Comparison of ENCODE assay signal across 7 mouse cellular contexts in the genomic region with DNA sequence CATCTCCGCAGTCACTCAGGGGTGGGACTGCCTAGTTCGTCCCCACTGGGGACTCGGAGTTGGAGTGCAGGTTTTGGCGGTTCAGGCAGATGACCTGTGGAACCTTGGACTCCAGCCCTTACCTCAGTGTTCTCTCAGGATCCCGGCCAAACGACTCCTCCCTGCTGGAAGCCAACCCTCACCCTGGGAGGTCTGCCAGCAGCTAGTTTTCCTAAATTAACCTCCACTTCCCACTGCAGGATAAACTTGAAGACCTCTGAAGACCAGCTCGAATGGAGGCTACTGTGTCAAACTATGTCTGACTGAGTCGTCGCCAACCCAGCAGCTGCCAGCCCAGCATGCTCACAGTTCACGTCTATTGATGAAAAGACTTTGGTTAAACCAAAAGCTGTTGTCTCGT.
DNase-seq lines count a peak whose midpoint lies in the region; ATAC-seq and TF ChIP-seq lines count a peak whose summit lies in the region.

No protein-coding gene starts in this region.

- no peak overlapping the region for H3K9ac ChIP-seq in heart, embryonic 16.5 days (ENCODE audit: low read length)

- no peak; the same call in 1 of the 2 replicates for ATAC-seq in heart, embryonic 16.5 days (replicated peaks; ENCODE audit: extremely low read depth, insufficient read depth, low FRiP score)

- no peak overlapping the region for H3K27ac ChIP-seq in heart, embryonic 16.5 days (ENCODE audit: low read length)
- H3K27ac ChIP-seq in left cerebral cortex, adult 2 months: no peak overlapping the region

- peak; percentile 81 for DNase-seq in adrenal gland, postnatal 10 days
- DNase-seq in cerebellum, adult 11-12 months: peak; percentile 71
- peak; percentile 48 for DNase-seq in lung, postnatal 10 days
- DNase-seq in right cerebral cortex, postnatal 14 days: no peak
- no peak for DNase-seq in frontal cortex, postnatal 10 days (ENCODE audit: low spot score in 2 of 2)
- DNase-seq in left cerebral cortex, adult 2 months (ENCODE audit: extremely low spot score in 1 of 2, low spot score in 2 of 2): no peak

- WGBS in heart, embryonic 16.5 days: 34% methylated on average over 11 of the region's 11 CpGs

- H3K4me2 ChIP-seq in heart, embryonic 16.5 days (ENCODE audit: low read depth, low read length): peak overlapping the region; percentile 28; the same call in 1 of the 2 replicates

- H3K4me3 ChIP-seq in heart, embryonic 16.5 days (ENCODE audit: low read length): no peak overlapping the region
- no peak overlapping the region for H3K4me3 ChIP-seq in left cerebral cortex, adult 2 months

- H3K4me1 ChIP-seq in heart, embryonic 16.5 days (ENCODE audit: control insufficient read depth, insufficient read depth, low read length): peaks cover 10% of the 10 kb centered on the region

- no peaks in the 10 kb centered on the region for H3K9me3 ChIP-seq in heart, embryonic 16.5 days (replicated peaks; ENCODE audit: control insufficient read depth, low read length)

- H3K36me3 ChIP-seq in heart, embryonic 16.5 days (ENCODE audit: control insufficient read depth, insufficient read depth): no peaks in the 10 kb centered on the region

- TF ChIP-seq CTCF in left cerebral cortex, adult 2 months (IDR thresholded peaks at IDR 0.05): no peak

- intact Hi-C loops in left cerebral cortex, adult 2 months (cut with DNase I): no loop called here

- H3K27me3 ChIP-seq in heart, embryonic 16.5 days (ENCODE audit: control insufficient read depth, insufficient read depth, low read length): no peaks in the 10 kb centered on the region

Comparison
In these comparisons a context has a peak if more than half of its experiments do, and no peak if none do; other contexts are left out.
1. DNase-seq: peak in adrenal gland, postnatal 10 days (single experiment), cerebellum, adult 11-12 months (single experiment) and lung, postnatal 10 days (single experiment); none in right cerebral cortex, postnatal 14 days (single experiment), frontal cortex, postnatal 10 days (0 of 2) and left cerebral cortex, adult 2 months (0 of 2).